Mouse (Mus musculus) urinary bladder, postnatal 10 days (tissue): ENCODE data around the gene Tbxa2r.

ENCODE experiments used
- DNase-seq: peaks from one replicate; pipeline ENCODE4 v3.0.0; 2022; ENCODE audit warnings: low spot score

The Tbxa2r gene

GRCm38 (mm10) chr10:81321436-81321835 is 7.1 kb upstream of the Tbxa2r start:
- no peak for DNase-seq

DNA sequence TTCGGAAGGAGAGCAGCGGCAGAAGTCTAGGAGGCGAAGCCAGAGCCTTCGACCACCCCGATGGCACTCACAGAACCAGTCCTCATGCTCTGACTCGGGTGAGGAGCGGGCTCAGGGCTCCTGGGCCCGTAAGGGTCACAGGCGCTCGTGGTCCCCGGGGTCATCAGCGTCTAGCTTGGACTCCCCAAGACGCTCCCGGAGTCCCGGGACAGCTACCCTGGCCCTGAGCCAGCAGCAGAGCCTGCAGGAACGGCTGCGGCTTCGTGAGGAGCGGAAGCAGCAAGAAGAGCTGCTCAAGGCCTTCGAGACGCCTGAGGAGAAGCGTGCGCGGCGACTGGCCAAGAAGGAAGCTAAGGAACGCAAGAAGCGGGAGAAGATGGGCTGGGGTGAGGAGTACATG is 6.1 kb upstream of the Tbxa2r start:
- DNase-seq: no peak

DNA sequence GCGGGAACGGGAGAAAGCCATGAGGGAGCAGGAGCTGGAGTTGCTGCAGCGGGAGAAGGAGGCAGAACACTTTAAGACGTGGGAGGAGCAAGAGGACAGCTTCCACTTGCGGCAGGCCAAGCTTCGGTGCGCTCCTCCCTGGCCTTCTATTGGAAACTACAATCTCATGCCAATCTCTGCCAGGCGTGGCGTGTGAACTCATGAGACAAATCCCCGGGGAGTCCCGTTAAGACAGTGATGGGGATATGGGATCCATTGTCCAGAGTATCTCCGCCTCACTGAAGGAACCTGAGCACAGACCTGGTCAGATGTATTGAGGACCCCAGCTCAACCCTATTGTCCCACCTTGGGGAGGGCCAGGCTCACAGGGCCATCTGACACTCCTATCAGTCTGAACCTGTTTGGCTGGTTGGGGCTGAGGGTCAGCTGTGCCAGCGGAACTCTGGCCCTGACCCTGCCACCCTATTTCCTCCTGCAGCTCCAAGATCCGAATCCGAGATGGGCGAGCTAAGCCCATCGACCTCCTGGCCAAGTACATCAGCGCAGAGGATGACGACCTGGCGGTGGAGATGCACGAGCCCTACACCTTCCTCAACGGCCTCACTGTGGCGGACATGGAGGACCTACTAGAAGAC is 5.3 kb upstream of the Tbxa2r start:
- DNase-seq: no peak

DNA sequence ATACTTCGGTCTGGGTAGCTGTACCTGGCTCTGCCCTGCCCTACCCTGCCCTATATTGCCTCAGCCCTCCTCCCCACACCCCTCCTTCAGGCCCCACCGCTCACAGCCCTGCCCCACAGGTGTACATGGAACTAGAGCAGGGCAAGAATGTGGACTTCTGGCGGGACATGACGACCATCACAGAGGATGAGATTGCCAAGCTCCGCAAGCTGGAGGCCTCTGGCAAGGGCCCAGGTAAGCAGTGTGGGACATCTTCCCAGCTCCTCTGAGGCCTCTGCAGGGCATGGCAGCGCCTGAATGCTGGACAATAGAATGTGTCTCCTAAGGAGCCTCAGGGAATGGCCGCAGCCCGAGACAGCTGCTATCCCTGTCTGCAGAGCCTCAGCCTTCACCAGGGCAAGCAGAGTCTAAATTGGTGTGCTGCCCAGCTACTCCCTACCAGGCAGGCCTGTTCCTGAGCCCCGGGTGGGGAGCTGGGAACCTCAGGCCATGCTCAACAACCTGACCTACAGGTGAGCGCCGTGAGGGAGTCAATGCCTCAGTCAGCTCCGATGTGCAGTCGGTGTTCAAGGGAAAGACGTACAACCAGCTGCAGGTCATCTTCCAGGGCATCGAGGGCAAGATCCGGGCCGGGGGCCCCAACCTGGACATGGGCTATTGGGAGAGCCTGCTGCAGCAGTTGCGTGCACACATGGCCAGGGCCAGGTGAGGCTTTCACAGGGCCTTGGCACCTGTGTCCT is 4.6 kb upstream of the Tbxa2r start:
- no peak for DNase-seq

- no peak for DNase-seq
Measured at GRCm38 (mm10) chr10:81325176-81325575, 3.4 kb upstream of the Tbxa2r start.

DNA sequence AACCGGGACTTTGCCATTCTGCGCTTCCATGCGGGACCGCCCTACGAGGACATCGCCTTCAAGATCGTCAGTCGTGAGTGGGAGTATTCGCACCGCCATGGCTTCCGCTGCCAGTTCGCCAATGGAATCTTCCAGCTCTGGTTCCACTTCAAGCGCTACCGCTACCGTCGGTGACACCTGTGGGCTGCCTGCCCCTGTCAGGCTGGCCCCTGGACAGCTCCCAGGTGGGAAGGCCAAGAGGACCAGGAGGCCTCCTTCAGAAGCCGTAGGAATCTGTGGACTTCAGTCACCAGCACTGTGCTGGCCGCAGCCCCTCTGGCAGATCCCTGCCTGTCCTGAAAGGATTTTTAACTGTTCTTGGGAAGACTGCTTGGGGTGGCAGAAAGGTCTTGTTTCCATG is 2.8 kb upstream of the Tbxa2r start:
- no peak for DNase-seq

DNA sequence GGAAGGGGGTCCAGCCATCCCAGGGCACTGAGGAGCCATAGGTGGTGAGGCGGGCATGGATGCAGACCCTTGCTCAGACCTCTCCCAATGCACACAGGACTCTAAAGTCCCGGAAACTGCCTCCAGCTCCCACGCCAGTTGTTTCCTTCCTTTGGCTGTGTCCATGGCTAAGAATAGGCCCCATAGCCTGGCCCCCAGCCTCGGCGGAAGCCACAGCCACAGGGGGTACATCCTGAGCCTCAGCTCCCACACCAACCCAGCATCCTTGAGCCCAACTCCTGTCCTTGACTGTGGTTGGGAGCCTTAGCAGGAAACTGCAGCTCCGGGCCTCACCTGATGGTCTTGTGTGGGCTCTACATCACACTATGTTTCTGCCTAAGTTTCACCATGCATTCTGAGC is 1.7 kb upstream of the Tbxa2r start:
- DNase-seq: no peak

- DNase-seq: no peak
Measured at GRCm38 (mm10) chr10:81327959-81328358, 572 bp upstream of the Tbxa2r start.

DNA sequence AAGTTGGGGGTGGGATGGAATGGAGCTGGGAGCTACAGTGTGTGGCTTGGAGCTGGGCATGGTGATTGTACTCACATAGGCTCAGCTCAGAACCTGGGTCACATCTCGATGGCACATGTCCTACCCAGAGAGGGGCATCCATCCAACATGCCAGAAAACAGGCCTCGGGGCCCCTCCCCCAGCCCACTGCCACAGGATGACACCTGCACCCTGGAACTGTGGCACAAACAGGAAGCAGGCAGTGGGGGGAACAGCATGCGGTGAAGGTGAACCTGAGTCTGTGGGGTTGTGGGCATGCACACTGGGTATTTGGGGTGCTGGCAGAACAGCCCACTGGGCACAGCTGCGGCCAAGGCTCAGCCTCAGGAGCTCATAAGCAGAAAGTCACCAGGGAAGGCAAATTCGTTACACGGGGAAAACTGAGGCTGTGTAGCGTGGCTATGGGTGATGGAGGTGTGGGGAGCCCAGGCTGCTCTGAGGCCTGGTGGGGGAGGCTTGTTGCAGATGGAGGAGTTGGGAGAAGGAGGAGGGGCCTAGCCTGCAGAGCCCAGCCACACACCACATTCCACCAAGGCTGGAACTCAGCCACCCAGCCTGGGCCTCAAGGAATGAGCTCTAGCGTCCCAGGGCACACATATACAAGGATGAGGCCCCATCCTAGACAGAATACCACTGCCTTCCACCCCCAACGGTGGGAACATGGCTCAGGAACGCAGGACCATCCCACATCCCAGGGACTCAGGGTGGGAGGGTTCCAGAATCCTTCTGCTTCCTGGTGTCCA is 854 bp downstream of the Tbxa2r start:
- no peak for DNase-seq

GRCm38 (mm10) chr10:81330007-81330406 is 1.5 kb downstream of the Tbxa2r start:
- DNase-seq: no peak

GRCm38 (mm10) chr10:81332277-81332676 is 3.7 kb downstream of the Tbxa2r start:
- DNase-seq: no peak

DNA sequence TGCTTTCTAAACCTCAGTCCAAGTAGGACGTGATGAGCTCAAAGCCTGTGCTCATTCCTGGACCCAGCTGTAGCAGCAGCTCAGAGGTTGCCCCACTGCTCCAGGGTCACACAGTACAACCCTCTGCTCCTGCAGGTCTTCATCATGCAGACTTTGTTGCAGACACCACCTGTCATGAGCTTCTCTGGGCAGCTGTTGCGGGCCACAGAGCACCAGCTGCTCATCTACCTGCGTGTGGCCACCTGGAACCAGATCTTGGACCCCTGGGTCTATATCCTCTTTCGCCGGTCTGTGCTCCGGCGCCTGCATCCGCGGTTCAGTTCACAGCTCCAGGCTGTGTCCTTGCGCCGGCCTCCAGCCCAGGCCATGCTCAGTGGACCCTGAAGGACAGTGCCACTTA is 5.8 kb downstream of the Tbxa2r start:
- no peak for DNase-seq

DNA sequence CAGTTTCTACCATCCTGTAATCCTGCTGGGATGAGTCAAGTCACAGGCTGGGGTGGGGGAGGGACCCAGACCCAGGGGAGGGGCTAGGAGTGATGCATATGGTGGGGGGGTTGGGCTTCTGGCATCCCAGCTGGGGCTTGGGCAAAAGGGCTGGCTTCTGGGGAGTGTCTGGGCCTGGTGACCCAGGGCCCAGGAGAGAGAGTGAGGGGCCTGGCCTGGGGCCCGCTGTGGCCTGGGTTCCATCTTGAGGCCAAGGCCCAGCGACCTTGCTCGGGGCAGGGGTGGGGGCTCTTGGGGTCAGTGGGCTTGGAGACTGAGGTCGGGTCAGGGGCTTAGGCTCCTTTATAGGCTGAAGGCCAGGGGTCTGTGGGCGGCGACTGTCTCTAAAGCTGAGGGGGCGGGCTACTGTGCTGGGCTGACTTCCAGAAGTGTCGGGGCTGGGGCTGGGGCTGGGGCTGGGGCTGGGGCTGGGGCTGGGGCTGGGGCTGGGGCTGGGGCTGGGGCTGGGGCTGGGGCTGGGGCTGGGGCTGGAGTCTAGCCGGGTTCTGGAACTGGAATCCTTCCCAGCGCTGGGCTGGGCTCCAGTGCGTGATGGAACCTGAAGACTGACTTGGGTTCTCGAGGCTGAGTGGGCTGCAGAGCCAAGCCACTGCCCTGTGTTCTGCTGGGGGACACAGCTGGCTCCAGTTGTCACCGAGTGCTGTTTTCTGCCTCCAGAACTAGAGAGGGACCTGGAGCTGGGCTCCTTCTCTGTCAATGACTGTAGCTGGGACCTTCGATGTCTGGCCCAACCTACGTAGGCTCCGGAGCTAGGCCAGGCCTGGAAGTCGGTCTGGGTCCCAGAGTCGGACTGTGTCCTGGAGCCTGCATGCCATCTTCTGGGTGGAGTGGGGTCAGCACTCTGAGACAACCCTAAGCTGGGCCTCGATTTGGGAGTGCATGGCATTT is 7.1 kb downstream of the Tbxa2r start:
- DNase-seq: no peak

DNA sequence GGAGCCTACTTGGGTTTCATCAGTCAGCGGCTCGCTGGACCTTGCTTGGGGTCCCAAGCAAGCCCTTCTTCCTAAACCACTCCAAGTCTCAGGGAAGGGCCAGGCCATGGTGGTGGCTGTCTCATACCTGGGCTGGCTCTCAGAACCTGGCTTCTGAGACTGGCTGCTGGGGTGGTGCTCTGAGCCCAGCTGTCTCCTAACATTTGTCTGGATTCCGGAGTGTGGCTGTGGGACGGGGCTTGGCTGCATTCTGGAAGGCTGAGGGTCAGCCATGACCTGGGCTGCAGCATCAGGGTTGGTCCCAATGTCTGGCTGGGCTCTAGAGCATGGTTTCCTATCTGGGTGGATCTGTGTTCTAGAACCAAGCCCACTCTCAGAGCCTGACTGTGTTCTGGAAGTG is 8.0 kb downstream of the Tbxa2r start:
- DNase-seq: no peak

- no peak for DNase-seq
Measured at GRCm38 (mm10) chr10:81340551-81341332, 12.2 kb downstream of the Tbxa2r start.

DNA sequence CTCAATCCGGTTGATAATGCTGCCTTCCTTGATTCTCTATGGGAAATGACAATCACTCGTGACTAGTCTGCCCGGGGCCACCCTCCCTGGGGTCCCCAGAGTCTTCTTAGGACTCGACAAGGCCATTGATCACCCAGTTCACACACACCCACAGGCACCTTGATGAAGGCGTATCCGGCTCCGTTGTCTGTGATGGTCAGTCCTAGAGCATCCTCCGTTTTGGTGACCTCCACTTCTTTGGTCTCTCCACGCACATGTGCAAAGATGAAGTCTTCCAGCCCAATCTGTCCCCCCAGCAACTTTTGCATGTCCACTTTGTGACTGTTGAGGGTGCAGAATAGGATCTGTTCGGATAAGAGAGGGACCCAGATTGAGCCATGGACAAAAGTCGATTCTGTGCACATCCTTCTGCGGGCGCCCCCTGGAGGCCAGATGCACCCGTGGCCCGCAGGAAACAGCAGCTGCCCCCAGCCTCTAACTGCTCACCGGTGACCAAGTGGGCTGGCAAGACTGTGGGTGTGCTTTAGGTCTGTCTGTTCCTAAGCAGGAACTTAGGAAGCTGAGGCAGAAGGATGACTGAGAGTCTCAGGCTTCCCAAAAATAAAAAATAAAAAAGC is 12.9 kb downstream of the Tbxa2r start:
- no peak for DNase-seq

GRCm38 (mm10) chr10:81342686-81343505 is 14.4 kb downstream of the Tbxa2r start, which contains the start of gene Gipc3:
Gipc3 (minus strand) TSS chr10:81343266.
- DNase-seq: no peak

- no peak for DNase-seq
Measured at GRCm38 (mm10) chr10:81344421-81345161, 16.1 kb downstream of the Tbxa2r start.

DNA sequence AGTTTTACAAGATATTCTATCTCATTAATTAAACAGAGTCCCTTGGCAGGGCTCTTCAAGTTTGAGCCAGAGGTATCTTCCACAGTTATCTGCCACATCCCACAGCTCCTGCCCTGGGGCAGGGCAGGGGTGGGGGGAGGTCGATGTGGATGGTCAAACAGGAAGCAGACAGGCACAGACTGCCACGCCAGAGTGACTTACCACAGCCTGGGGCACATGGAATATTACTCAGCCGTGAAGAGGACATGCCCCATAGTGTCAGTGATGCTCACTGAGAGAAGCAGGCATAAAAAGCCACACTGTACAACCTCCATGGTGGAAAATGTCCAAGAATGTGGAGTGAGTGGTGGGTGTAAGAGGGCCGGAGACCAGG is 16.6 kb downstream of the Tbxa2r start:
- no peak for DNase-seq
